Mouse (Mus musculus): ENCODE data around the gene Plxnb2.

Gene Plxnb2

DNA sequence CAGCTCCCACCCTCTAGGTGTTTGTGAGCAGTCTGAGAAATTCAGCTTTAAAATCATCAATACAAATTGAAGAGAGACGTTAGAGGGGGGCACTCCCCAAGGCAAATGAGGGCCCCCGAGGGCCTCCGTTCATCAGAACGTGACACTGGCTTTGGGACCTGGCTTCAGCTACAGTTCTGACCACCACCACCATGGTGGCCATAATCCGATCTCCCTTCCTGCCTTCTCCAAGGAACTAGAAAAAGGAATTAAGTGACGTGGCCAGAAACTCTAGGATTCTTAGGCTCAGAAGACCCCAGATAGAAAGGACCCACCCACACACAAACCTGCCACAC lies 991 bp downstream of the Plxnb2 start:
- DNase-seq (ENCODE audit: low read depth, low spot score): no peak

DNA sequence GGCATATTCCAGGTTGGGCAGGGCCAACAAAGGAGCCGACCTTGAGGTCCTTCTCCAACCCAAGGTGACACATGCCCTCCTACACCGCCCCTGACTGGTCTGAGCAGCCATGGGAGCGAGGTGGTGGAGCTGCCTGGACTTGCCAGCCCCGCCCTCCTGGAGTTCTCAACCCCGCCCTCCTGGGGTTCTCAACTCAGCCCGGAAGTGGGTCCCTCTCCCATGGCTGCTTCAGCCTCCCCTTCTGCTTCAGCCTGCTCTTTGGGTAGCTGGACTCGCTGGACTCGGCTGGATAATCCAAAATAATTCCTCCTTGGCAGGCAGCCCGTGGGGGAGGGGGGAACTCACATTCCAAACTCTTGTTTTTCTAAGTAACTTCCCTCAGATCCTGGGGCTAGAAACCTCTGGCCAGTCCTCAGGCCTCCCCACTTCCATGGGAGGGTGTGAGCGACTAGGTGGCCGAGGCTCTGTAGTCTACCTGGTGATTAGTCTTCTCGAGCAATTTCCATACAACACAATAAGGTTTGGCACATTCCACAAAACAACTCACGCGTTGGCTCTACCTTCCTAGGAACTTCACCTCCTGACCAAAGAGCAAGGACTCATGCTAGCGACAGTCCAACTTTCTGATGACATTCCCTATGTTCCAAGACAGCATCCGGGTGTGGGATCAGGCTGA lies 1.5 kb downstream of the Plxnb2 start:
- DNase-seq (ENCODE audit: low read depth, low spot score): peak; percentile 37

DNA sequence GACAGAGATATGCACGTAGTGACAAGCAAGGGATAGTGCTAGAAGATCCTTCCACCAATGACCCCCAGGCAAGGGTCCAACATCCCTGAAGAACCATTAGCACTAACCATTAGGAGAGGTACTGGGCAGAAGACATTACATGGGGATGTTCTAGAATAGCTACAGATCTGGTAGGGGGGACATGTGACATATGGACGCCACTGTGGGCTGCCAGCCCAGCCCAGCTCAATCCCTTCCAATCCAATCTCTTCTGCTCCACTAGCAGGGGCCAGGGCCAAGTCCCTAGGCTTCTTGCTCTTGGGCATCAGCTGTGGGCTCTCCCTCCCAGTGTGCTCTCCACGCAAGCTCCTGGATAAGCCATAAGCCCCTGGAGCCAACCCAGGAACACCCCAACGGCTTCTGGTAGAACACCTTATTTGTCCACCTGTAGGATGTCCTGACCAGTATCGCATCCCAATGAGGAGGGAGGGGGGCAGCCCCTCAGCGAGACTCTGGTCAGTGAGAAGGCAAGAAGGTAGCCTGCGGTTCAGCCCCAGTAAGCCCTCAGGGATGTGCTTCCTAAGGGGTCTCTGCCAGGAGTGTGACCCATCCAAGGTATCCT lies 2.2 kb downstream of the Plxnb2 start:
- DNase-seq (ENCODE audit: low read depth, low spot score): no peak

DNA sequence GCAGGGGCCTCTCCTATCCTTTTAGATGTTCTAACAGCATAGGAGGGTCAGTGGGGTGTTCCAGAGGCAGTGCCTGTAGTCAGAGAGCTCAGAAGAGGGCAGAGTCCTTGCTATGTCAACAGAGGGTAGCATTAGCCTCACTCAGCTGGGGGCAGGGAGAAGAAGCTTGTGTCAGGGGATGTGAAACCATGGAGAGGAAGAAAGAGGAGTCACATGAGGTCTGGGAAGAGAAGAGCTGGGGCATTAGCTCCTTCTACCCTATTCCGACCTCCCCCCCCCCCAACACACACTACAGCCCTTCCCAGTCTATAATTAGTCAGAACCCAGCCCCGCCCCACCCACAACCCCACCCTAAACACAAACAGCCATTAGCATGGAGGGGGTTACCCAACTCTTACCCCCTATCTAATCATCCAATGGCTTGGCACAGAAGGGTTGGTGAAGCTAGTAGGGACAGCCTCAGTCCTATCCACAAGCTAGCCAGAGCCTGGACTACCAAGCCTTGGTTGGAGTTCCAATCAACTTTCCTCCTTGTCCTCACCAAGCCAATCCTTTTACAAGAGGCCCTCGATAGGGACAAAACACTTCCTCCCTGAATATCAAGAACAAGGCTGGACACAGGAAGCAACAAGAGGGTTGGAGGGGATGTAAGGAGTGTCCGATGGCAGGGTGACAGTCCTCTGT lies 2.9 kb downstream of the Plxnb2 start:
- no peak for DNase-seq (ENCODE audit: low read depth, low spot score)

DNA sequence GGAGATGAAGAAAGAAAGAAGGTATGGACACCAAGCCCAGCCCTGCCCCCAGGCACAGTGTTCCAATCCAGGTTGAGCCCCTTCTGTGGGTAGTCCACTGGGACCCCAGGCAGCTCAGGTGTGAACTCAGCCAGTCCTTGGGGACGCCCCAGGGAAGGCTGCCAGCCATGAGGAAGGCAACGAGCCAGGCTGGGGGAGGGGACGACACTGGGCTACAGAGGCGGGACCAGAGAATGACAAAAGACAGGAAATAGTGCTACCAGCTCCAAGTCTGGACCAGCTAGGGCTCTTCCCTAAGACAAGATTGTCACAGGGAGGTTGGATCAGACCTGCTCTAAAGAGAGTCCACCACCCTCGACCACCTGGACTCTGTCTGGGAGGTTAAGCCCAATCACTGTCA lies 3.5 kb downstream of the Plxnb2 start:
- DNase-seq (ENCODE audit: low read depth, low spot score): peak; percentile 42

DNA sequence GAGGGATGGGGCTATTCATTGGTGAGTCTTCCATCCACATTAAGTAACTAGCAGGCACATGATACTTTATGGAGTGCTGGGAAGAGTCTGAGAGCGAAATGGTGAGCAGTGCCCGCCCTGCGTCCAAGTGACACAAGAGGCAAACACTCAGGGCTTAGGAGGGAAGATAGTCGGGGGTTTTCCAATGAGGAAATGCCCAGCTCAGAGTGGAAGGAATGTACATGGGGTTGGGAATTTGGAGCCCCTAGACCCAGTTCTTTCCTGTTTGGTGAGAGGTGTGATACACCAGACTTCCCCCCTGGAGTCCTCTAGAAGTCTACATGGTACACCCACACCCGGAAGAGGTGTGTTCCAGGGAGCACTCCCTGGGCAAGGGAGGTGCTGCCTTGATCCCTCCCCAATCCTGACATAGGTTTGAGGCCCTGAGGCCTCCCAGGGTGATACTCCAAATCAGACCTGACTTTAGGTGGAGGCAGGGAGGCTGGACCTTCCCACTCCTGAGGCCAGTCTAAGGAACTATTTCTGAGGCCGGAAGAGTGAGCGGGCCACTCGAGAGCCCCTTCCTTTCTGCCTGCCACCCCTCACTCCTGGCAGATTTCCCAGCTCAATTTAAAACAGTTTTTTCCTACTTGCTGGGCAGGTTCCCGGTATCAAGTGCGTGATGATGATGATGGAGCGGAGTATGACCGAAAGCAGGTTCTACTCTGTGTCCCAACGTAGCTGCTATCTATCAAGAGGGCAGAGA lies 5.0 kb downstream of the Plxnb2 start:
- no peak for DNase-seq (ENCODE audit: low read depth, low spot score)

DNA sequence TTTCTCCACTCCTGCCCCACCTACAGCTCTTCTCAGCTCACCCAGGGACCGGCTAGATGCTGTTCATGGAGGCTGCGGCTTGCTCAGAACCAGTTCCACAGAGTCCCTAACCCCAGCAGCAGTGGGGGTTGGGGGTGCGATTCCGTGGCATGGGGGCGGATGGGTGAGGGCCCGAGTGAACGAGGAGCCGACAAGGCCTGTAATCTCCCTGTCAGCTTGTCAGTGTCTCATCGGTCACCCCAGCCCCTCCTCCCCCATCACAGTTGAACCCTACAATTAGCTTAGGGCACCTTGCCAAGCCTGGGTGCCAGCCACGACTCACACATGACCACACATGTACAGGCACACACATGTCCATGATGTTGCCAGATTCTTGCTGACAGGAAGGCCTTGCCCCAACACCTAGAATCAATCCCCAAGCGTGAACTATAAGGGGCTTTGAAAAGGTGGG lies 5.7 kb downstream of the Plxnb2 start:
- DNase-seq (ENCODE audit: low read depth, low spot score): no peak

DNA sequence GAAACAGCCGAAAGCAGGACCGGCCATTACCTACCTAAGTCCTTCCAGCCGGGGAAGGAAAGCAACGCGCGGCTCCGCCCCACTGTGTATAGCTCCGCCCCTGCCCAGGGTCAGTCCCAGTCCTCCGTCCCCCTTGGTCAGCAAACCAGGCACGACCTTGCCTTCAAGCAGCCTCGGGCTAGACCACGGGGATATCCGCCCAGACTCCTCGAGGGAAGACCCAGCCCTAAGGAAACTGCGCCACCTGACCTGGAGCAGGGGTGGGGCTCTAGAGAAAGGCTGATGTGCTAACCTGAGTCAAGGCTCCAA lies 6.7 kb downstream of the Plxnb2 start:
- peak; percentile 37 for DNase-seq (ENCODE audit: low read depth, low spot score)

DNA sequence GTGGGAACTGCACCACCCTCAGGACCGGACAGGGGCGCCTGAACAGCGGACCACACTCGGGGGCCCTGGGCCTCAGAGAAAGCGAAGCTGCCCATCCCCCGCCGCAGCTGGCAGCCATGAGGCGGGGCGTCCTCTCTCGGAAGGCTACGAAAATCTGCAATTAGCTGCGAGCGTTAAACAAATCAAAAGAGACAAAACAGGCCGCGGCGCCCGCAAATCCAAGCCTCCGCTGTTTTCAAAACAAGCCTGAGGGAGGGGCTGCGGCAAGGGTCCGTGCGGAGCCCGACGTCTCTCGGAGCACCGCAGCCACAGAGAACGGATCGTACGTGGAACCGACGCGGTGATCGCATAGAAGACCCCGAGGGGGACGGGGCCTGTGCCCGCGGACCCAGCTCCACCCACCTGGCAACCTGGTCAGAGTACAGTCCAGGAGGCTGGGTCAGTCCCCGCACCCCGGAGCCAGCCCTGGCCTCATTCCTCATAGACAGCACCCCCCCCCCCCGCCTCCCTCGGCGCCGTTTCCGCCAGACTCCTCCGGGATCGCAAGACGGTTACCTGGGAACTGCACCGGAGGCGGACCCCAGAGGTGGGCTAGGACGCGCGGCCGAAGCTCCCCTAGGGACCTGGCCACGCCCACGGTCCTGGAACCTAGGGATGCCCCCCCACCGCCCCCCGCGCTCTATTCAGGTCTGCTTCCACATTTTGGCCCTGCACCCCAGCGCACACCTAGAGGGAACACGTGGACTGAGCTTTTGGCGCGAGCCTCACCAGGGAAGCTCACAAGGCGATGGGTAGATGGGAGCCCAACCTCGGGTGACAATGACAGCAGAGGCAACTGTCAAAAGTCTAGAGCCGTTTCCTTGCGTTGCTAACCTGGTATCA lies 7.3 kb downstream of the Plxnb2 start:
- DNase-seq (ENCODE audit: low read depth, low spot score): peak; percentile 57

DNA sequence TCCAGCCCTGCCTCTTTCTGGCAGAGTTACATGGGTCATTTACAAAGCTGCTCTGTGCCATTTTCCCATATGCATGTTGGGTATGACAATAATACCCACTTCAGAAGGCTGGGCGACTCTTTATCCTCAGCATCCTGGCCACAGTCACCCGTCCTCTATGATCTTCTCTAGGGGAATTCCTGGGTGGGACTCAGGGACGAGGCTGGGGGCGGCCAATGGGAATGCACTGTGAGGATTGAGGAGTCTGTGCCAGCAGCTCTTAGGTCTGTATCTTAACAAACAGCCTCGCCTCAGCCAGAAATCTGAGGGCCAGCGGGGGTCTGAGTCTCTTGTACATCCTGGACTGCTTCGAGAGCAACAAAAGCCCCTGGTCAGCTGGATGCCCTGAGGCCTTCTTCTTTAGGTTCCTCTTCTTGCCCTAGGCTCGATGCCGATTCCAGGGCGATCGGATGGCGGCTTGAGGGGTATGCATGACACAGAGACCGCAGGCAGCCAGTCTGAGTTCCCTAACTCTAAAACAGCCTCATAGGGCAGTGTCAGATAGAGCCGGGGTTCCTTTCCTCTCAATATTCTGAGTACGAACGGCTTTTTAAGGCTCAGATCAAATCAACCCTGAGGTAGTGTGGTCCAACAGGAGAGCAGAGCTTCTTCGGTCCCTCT lies 8.2 kb downstream of the Plxnb2 start:
- DNase-seq (ENCODE audit: low read depth, low spot score): no peak

DNA sequence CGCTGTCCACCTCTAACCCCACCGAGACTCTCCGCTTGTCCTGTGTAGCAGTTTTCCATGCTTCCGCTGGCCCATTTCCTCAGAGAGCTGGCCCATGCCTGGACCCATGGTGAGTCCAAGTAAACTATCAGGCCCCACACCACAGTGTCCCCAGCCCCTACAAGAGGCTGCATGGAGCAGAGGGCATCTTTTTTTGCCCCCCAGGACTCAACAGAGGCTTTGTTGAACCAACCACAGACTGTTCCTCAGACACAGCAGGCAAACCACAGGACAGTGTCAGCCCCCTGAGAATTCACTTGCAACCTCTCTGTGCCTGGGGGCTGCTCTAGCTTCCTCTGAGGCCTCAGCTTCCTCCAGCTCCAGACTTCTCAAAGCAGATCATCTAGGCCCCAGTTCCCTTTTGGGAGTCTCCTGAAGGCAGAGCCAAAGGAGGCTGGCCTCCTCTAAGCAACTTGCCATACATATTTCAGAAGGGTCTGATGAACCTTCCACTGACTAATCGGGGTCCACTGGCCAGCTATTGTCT lies 9.0 kb downstream of the Plxnb2 start:
- DNase-seq (ENCODE audit: low read depth, low spot score): no peak

DNA sequence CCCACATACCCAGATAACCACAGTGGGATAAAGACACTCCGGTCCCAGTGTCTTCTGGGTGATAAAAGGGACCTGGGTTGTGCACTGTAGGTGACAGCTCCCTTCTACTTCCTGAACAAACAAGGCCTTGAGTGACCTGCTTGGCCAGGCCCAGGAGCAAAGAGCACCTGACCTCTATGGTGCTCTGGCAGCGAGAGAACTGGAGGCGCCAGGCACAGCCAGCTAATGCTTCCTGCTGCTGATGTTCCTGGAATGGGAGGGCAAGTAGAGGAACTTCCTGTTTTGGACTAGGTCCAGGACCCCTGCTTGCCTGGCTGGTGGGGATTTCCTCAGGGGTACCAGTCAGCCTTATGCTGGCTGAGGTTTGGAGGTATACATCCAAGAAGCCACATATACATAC lies 10.5 kb downstream of the Plxnb2 start:
- no peak for DNase-seq (ENCODE audit: low read depth, low spot score)

DNA sequence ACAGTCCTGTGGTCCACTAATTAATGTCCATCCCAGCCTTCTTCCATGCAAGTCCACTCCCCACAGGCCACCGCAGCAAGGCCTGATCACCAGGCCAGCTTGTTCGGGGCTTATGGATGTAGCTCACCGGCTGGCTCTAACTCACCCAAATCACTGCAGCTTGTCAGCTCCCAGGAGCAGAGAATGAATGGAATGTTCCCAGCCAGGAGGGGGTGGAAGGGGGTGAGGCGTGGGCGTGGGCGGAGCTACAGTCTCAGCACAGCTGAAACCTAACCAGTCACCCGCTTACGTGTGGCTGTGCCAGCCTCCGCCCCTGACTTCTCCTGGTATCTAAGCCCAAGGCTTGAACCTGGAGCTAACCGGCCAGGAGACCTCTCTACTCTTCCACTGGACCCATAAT lies 11.2 kb downstream of the Plxnb2 start:
- DNase-seq (ENCODE audit: low read depth, low spot score): no peak

DNA sequence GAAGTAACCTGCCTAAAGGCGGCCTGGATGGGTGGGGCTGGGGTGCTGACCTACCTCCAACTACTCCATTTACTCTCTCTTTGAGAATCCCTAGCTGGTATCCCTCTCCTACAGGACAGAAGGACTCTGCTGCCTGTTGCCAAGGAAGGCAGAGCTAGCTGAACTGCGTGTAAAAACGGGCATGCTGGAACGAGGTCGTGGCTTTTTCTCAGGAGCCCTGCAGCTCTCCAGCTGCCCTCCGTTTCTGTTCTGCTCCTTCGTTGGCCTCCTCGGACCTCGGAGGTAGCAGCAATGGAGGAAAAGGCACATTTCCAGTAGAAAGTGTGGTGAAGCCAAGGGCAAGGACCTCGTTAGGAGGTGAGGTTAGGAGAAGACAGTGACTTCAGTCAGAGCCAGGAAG lies 11.7 kb downstream of the Plxnb2 start:
- DNase-seq (ENCODE audit: low read depth, low spot score): no peak

DNA sequence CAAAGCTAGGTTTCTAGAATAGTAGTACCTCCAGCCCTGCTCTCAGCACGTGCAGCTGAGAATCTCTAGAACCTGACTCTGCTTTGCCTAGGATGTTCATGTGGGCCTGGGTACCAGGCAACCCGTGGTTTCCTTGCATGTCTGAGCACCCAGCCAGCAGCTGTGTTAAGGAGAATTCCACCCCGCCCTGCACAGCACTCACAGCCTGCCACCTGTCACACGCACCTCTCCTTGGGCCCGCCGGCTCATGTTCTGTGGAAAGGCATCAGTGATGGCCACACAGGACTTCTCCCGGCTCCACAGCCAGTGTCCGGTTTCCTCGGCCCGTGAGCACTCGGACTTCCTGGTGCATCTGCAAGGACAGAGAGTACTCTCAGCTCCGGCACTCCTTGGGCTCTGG lies 15.1 kb downstream of the Plxnb2 start:
- DNase-seq (ENCODE audit: low read depth, low spot score): no peak

DNA sequence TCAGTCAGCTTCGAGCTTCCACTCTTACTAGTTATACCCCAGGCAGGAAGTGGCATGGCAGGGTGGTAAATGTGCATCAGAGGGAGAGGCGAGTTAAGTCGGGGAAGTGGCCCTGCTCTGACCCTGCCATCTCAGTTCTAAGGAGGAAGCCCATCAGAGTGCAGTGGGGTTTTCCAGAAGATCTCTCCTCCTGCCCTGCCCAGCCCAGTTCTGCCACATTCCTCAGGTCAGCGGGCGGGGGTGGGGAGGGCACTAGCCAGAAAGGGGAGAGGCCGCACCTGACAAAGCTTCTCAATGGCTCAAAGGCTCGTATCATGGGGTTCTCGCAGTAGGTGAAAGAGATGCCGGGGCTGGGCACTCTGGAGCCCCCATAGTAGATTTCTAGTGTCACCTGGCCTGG lies 19.2 kb downstream of the Plxnb2 start:
- DNase-seq (ENCODE audit: low read depth, low spot score): no peak

DNA sequence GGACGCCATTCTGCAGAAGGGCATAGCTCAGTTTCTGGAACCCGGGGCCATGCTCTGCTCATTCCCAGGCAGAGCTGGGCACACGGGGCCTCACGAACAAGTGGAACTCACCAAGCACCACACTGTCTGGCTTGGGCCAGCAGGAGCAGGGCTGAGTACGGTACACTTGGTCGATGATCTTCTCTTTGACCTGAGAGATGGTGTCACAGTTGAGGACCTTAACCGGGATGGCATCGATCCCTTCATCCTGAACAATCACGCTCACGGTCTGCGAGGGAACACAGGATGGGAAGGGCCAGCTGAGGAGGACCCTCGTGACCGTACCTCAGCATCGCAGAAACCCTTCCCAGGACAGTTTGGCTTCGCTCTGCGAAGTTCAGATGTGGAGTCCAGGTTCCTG lies 22.1 kb downstream of the Plxnb2 start:
- DNase-seq (ENCODE audit: low read depth, low spot score): no peak

DNA sequence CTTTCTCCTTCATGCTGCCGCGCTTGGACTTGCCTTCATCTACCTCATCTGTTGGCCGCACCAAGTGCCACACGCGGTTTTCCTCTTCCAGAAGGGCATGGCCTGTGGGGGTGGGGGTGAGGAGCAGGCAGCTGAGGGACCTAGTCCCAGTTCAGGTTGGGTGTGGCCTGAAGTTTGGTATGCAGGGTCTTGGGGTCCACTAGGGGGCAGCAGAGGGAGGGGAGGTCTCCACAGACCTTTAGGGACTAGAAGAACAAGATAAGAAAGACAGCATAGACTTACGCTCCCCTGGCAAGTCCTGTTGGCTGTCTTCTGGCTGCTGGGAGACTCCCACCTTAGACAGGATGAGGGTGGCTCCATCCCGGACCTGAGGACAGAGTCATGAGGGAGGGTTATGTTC lies 22.6 kb downstream of the Plxnb2 start:
- peak; percentile 91 for DNase-seq (ENCODE audit: low read depth, low spot score)

DNA sequence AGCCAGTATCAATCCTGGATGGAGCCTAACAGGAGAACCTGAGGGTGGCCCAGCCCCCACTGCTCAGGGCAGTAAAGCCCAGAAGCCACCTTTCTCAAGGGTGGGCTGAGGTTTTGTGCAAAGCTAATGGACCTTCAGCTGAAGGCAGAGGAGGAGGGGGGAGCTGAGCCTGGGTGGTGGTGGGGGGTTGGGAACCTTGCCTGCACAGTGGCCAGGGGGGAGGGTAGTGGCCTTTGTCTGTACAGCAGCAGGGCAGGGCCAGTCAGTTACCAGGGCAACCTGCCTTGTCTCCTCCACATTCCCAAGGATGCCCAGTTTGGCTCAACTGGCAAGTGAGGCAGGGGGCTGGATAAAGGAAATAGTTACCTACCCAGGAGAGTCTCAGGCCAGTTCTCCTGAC lies 28.3 kb downstream of the Plxnb2 start:
- DNase-seq (ENCODE audit: low read depth, low spot score): no peak

DNA sequence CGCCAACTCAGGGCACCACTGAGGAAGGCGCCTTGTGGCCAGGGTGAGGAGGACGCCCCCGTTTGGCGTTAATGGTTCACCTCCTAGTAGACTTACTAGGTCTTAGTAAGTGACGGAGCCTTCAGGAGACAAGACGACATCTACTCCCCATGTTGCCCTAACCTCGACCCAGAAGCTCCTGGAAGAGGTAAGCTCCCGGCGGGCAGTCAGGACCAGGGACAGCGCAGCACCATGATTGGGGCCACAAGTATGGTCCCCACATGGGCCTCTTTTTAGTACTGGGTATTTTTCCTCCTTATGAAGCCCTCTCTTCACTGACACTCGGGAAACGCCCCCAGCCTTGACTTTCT lies 30.6 kb downstream of the Plxnb2 start:
- DNase-seq (ENCODE audit: low read depth, low spot score): peak; percentile 75

Data from CD4-positive, CD25-positive, alpha-beta regulatory T cell, adult 2 months (primary cell).